Mouse (Mus musculus): Measurements from ENCODE around the gene Degs2.

- no peak for TF ChIP-seq POLR2A (IDR thresholded peaks at IDR 0.05; ENCODE audit: borderline replicate concordance, low read depth, low read length)
- no peak for TF ChIP-seq CTCF (IDR thresholded peaks at IDR 0.05; ENCODE audit: low read depth, low read length)
Measured at GRCm38 (mm10) chr12:108712481-108712880, 10.4 kb upstream of the Degs2 start.

All from bone marrow macrophage, adult 2 months (primary cell).